Mouse (Mus musculus) brain, embryonic 14.5 days (tissue): ENCODE measurements around the gene Ovol1.

Experiments
- CTCF ChIP-seq: fragments of 200-500 bp; IDR thresholded peaks from 2 replicates; pipeline ENCODE4 v1.5.1; 2012; ENCODE audit warnings: inconsistent platforms, mild to moderate bottlenecking, moderate library complexity, borderline replicate concordance; ENCODE audit not compliant: insufficient read depth, insufficient read length; ENCODE audit errors: extremely low read depth
- POLR2A ChIP-seq: fragments of 200-500 bp; IDR thresholded peaks from 2 replicates; pipeline ENCODE4 v1.6.1; 2012; ENCODE audit warnings: mild to moderate bottlenecking, inconsistent platforms, borderline replicate concordance; ENCODE audit not compliant: poor library complexity, insufficient read depth, insufficient read length, severe bottlenecking; ENCODE audit errors: extremely low read depth

DNA sequence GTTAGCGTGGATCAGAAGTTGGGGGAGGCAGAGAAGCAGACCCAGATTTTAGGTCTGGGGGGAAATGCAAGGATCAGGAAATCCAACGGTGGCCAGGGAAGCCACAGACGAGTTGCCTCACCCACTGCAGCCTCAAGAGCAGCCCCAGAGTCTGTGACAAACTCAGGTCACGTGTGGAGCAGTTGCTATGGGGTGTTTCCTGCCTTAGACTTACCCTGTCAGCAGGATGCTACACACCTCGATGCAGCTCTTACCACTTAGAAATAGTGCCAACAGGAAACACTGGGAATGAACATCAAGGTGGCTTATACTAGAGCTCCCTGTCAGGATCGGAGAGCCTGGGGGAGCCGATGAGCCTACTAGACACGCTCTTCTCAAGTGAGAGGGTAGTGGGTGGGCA, 27.9 kb downstream of the Ovol1 start:
- TF ChIP-seq CTCF (no peak), POLR2A (no peak)
